Mouse (Mus musculus): ENCODE measurements around the gene Cemip2.
"Not testable (repeated sequence)": the region's sequence is repeated elsewhere in the genome, so short reads cannot be mapped to it uniquely, and the experiment has no call there.

Gene Cemip2

DNA sequence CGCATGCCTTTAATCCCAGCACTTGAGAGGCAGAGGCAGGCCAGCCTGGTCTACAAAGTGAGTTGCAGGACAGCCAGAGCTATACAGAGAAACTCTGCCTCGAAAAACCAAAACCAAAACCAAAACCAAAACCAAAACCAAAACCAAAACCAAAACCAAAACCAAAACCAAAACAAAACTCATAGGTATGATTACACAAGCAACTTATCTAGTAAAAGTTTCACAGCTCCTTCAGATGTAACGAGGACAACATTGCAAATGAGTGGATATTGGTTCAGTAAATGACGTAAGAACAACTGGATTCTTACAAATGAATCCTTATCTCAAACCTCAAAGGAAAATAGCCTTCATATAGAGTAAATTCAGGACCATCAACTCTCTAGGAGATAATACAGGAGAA is 88.6 kb downstream of the Cemip2 start:
- not testable (repeated sequence) for DNase-seq (ENCODE audit: low read depth)

DNA sequence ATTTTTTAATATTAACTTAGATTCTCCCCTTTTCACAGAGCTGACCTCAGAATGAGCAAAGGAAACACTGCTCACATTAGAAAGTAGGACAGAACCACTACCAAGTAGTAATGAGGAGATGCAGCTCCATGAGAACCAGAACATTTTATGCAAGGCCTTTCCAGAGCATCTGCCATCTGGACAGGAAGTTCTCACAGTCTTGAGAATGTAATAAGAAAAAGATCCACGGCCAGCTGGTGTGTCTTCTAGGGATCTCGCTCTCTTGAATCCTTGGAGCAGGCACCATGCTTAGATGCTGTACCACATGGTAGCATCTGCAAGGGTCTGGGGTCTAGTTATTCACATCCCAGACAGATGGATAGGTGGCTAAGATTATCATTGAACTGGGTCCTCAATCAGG is 90.3 kb downstream of the Cemip2 start:
- DNase-seq (ENCODE audit: low read depth): no peak

DNA sequence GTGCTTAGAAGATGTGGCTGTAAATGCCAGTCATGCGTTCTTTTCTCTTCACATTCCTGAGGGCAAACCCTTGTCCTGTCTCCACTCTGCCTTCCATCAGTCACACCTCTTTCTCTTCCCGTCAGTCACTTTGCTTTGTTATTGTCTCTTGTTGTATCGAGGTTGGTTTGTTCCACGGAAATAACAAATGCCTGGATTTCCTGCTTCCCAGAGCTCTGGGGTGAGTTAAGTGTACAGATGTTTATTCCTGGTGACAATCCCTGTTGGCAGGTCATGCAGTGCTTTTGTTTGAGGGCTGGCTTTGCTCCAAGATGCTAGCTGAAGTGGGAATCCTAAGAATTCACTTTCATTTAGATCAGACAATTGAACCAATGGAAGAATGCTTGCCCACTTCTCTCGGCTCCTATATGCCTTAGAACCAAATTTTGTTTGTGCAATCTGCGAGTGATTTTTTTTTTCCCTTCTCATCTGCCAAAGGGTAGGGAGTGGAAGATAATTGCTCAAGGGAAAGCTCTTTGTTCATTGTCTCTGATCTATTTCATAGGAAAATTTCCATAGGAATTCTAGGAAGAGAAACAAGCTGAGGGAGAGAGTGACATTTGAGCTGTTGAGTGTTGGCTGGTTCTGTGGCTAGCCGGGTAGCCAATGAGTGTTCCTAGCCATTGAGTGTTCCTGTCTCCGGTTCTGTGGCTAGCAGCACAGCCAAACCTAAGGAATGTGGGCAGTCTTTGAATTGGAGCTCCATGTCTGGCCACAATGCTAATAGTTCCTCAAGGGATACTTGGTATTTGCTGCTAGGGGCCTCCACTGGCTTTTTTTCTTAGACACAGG is 104.2 kb downstream of the Cemip2 start:
- DNase-seq (ENCODE audit: low read depth): peak; percentile 86

DNA sequence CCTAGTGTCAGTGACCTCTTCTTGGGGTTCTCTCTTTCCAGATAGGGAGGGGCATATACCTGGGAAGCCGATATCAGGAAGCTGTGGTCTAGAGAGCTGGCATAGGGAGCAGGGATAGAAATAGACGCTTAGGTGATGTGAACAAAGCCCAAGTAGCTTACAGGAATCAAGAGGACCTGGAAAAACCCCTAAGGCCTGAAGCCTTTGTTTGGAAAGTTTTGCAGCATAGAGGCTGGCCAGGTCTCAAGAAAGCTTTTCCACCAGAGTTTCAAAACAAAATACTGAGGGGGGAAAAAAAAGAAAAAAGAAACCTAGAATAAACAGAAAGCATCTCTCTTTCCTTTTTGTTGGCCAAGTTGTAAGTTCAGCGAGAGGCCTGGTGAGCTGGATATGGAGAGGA is 104.9 kb downstream of the Cemip2 start:
- DNase-seq (ENCODE audit: low read depth): no peak

DNA sequence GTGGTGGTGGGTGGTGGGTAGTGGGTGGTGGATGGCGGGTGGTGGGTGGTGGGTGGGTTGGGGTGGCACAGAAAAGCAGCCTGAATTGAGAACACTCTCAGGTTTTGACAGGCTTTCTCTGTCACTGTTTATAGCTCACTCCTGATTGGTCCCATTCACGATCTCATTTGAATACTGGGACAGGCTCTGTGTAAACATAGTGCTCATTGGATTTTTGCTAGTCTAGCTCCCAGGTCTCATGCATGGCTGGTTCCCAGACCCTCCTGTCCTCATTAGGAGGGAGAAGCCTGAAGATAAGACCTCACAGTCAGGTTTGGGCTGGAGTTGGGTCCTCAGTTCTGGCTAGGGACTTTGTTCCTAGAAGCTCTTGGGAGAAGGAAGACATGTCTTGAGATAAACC is 105.8 kb downstream of the Cemip2 start:
- DNase-seq (ENCODE audit: low read depth): no peak

DNA sequence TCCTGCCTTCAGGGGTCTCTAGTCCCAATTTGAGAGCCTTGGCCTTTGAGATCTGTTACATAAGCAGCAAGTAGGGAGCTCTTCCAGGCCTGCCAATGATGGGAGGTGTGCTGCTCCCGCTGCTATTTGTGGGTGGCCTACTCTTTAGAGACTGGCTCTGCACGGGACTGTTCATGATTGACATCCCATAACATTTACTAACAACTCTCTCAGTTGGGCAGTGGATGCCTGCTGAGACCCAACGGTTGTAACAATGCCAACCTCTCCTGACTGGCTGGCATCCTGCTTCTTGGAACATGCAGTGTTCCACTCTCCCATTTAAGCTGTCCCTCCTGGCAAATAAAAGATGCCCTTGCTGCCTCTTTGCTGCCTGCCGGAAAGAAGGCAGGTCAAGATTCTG is 106.2 kb downstream of the Cemip2 start:
- no peak for DNase-seq (ENCODE audit: low read depth)

DNA sequence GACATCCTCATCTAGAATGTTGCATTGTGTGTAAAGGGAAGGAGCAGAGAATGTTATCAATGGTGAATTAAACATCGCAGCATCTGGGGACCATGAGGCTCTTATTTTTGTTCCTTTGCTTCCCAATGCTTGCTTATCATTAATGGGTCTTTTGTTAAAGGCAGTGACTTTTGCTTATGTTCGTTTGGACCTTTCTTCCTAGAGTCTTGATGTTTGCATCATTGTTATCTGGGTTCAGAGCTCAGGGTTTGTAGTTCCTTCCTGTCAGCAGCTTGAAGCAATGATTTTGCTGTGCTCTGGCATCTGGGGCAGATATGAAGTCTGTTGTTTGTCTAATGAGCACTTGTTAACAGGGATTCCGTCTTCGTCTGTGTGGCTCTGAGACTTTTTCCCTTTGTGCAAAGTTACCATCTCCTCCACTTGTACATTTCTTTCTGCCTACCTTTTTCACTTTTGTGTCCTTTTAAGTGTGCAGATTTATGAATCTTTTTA is 108.1 kb downstream of the Cemip2 start:
- no peak for DNase-seq (ENCODE audit: low read depth)

DNA sequence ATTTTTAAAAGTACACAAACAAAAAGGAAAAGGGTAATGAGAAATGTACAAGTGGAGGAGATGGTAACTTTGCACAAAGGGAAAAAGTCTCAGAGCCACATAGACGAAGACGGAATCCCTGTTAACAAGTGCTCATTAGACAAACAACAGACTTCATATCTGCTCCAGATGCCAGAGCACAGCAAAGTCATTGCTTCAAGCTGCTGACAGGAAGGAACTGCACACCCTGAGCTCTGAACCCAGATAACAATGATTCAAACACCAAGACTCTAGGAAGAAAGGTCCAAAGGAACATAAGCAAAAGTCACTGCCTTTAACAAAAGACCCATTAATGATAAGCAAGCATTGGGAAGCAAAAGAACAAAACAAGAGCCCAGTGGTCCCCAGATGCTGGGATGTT is 112.6 kb downstream of the Cemip2 start:
- no peak for DNase-seq (ENCODE audit: low read depth)

DNA sequence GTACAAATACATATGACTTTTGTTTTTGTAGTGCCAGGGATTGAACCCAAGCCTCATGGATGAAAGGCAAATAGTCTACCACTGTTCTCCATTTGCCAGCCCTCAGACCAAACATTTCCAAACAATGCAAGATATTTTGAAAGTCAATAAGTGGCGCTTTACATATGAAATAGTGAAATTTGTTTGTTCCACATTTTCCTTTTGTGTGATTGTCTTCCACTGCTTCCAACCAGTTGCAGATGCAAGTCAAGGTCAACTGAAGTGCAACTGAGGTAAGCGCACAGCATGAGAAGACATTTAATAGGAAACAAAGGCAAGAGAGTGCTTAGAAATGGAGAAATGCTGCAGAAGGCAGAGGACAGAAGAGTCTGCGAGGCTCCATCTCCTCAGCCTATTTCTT is 116.7 kb downstream of the Cemip2 start:
- DNase-seq (ENCODE audit: low read depth): no peak

DNA sequence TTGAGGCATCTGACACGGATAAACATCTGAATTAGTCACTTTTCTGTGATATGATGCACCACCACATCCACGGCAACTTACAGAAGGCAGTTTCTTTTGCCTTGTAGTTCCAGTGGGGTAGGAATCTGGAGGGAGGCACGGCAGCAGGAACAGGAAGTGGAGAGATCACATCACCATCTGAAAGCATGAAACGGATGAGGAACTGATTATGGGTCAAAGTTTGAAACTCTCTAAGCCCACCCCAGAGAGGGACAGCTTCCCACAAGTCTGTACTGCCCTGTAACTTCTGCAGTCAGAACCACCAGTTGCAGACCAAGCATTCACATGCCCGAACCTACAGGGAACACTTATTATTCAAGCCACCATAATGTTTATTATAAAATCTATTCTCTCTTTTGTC is 117.4 kb downstream of the Cemip2 start:
- no peak for DNase-seq (ENCODE audit: low read depth)

DNA sequence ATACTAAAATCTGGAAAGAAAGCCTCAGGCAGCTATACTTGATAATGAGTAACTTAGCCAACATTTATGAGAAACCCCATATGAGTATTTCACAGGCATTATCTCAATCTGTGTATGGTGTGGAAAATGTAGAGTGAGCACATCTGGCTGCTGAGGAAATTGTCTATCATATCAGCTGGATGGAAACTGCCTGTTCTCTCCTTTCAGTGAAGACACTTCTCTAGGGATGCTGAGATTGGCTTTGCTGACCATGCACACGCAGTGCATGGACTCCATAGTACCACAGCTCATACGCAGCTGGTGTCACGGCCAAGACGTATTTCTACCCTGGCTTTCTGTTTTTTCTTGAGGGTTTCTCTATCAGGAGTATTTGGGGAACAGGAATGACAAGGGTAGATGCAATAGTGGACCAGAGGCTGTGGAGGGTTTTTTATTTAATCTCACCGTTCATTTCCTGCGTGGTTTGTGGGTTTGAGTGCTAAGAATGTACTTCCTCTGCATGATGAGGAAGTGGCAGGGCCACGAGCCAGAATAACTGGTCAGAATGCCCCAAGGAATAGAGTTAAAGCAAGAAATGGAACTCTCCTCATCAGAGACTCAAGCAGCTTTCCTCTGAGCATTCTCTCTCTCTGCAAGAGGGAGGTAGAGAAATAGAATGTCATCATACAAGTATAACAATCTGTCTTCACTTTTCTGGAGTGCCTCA is 119.1 kb downstream of the Cemip2 start:
- DNase-seq (ENCODE audit: low read depth): no peak

DNA sequence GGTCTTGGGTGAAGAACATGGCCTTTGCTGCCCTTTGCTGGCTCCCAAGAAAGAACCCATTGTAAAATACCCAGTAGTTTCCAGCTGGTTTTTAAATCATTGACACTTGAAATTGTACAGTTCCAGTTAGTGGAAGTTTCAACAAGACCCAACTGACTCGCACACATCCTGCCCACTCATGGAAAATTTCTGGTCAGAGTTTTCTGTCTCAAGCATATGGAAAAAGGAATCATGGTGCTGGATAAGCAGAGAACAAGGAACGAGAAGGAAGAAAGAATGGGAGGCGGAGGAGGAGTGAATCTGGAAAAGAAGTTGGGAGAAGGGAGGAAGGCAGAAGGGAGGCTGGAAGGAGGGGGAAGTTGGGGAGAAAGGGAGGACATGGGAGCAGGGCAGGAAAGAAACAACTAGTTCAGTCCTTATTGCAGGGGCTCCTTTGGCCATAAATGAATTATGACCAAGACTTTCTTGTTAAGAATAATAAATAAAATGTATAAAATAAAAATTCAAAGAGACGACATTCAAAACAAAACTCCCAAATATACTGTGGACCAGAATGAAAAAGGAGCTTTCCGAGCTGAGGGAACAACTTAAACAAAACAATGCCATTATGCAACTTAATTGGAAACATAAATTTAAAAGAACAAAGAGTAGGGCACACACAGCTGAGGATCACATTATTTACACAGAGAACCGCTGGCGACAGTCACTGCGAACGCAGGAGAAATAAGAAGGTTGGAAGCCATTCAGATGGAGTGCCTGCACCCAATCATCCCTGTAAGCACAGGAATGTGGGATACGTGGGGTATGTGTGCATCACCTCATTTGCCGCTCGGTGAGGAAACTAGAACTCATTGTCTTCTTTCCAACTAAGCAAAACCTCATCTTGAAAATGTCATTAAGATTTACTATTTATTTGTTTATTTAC is 120.1 kb downstream of the Cemip2 start:
- no peak for DNase-seq (ENCODE audit: low read depth)

Measured in fibroblast of lung, adult 2 months (primary cell).